Mouse (Mus musculus): ENCODE measurements around the gene Serpine1.

Gene Serpine1

DNA sequence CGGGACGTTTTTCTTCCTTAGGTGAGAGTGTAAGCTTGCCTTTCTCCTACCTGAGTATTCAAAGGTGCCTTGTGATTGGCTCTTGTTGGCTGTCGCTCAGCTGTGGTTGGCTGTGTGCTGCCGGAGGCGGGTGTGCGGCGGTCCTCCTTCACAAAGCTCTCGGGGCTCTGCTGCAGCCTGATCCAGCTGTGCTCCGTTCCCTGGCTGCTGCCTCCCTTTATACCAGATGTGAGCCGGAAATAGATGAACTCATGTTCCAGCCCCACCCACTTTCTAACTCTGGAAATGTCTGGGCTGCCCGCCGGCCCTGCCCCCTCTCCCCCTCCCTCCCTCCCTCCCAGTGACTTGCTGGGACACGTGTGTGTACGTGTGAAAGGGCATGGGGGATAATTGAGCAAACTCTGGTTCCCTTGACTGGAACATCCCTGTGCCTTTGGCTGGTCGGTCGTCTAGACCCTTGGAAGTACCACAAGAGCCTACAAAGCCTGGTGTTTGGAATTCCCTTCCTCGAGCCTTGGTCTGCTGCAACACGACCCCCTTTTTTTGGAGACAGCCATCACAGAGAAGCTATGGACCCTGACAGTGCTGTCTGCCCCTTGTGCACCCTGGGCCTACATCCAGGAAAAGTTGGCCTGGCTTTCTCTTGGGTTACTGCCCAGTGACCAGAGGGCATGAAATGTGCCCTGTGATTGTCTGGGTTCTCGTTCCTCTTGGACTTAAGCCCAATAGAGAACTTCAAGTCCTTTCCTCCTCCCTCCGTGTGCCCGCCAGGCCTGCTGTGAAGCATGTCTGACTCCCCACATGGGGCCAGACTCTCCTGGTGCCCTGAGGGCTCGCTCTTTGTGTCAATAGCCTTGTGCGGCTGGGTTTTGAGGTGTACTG is at the start of gene Serpine1:
TSS of gene Serpine1 (minus strand) at position 190 of the 882 bp plus-strand sequence.
- in situ Hi-C loops (cut with MboI, MseI), result no loop called here

DNA sequence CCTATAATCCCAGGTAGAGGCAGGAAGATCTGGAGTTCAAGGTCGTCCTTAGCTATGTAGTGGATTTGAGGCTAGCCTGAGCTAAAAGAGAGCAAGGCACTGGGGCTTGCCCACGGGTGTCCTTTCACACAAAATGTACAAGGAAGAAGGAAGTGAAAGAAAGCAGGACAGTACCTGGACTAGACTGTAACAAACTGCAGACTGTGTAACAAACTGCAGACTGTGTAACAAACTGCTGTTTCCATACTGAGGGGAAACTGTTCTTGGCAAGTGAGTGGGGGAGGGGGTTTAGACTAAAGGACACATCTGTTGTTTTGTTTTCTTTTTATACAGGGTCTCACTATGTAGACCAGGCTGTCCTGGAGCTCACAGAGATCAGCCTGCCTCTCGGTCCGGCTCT is 49.2 kb upstream of the Serpine1 start:
- in situ Hi-C loops (cut with MboI, MseI), result loop anchor here in 1 of 2 experiments (5.0 kb wide), 1 partner anchor 36 kb away; no protein-coding TSS in a partner anchor

DNA sequence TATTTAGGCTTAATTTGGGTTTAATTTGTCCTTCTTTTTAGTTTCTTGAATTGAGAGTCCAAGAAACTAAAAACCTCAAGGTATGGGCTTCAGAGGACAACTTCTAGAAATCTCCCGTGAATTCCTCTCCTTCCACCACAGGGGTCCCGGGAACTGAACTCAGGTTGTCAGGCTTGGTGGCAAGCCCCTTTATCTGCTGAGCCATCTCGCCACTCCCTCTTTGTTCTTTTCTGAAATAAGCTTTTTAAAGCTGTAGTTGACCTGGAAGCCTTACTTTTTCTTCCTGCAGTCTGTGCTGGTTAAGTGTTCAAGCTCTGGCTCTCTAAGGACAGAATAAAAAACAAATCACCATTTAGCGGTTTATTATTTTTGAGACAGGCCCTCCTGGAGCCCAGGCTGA is 46.8 kb upstream of the Serpine1 start:
- in situ Hi-C loops (cut with MboI, MseI), result loop anchor here in 1 of 2 experiments (10.0 kb wide), 1 partner anchor 194 kb away; no protein-coding TSS in a partner anchor

DNA sequence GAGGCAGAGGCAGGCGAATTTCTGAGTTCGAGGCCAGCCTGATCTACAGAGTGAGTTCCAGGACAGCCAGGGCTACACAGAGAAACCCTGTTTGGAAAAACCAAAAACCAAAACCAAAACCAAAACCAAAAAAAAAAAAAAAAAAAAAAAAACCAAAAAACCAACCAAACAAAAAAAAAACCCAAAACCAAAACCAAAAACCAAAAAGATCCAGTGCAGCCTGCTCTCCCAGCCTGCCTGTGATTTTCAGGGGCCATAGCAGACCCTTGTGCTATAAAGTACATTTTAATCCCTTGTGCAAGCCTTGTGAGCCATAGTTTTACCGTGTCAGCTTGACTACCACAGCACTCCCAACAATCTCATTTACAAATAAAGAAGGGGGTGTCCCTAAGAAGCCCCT is 45.9 kb upstream of the Serpine1 start:
- in situ Hi-C loops (cut with MboI, MseI), result loop anchor here in 1 of 2 experiments (10.0 kb wide), 1 partner anchor 193 kb away; no protein-coding TSS in a partner anchor

DNA sequence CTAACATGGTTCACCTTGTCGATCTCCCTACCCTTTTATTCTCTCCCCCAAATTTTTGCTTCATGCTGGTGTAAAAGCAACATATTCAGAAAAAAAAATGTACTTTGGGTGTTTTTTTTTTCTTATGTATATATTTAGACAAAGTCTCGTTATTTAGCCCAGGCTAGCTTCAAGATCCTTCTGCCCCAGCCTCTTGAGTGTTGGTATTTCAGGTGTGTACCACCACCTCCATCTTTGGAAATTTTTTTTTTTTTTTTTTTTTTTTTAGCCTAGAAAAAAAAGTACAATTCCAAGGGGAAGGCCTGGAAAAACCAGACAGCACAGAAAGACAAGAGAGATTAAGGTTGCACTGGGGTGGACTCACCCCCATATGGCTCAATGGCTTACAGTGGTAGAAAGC is 44.9 kb upstream of the Serpine1 start:
- in situ Hi-C loops (cut with MboI, MseI), result loop anchor here in 1 of 2 experiments (10.0 kb wide), 1 partner anchor 192 kb away; no protein-coding TSS in a partner anchor

DNA sequence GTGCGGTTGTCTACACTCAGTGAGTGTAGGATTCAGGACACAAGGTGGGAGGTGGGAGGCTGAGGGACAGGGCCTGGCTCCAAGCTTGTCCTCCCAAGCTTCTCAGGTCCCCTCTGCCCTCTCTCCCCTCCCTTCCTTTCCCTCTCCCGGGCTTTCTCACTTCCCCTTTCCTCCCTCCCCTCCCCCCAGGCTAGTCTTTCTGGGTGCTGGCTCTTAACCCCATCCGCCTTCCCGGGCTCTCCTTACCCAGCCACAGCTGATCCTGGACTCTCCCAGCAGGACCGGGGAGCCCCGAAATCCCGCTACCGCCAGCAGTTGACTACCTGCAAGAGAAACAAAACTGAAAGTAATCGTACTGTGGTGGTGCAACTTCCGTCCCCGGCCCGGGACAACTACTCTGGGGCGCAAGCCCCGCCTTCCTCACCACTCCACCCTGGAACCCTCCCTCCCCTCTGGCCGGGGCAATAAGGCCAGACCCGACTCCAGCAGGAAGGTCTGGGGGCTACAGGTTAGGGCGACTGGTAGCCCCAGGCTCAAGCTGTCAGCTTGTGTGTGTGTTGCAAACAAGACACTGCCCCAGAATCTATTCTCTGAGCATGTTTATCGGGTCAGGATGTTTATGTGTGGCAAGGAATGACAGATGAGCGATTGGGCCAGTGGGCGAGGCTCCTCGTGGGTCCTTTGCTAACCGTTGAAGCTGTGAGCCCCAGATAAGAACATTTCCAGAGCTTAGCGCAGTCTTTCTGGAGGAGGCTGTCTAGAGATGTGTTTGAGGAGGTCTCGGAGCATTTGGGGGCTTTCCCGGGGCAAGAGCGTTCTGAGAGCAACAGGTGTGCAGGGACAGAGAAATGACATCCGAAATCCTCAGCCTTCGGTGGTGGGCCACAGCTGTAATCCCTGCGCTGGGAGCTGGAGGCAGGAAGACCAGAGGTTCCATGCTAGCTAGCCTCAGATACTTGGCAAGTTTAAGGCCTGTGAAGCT is 44.1 kb upstream of the Serpine1 start, which contains the start of gene Trim56:
TSS of gene Trim56 (minus strand) at position 344 of the 982 bp plus-strand sequence.
- in situ Hi-C loops (cut with MboI, MseI), result loop anchor here in 1 of 2 experiments (10.0 kb wide), 1 partner anchor 191 kb away; no protein-coding TSS in a partner anchor

DNA sequence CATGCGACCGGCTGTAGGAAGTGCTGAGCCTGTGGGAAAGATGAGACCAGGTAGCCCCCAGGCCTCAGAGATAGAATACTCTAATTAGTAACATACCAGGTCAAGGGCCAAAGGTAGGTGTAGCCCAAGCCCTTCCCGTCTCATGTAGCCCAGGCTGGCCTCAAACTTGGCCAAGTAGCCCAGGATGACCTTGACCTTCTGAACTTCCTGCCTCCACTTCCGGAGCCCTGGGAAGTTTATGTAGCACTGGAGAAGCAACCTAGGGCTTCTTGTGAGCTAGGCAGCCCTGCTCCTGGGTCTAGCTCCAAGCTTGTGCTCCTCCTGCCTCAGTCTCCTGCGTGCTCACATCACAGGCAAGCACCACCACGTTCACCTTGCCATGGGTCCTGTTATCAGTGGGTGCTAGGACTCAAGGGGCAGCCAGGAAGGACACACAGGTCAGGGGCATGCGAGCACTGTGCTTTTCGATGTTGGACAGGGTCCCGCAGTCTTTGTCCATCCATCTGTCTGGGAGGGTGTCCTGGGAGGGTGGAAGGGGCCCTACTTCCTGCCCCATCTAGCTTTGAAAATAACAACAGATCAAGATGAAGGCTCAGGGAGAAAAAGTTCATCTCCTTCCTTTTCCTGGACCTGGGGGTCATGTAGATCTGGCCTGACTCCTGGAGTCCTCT is 43.0 kb upstream of the Serpine1 start:
- in situ Hi-C loops (cut with MboI, MseI), result loop anchor here in 1 of 2 experiments (5.0 to 10.0 kb wide), 2 partner anchors 48 to 190 kb away; no protein-coding TSS in a partner anchor

DNA sequence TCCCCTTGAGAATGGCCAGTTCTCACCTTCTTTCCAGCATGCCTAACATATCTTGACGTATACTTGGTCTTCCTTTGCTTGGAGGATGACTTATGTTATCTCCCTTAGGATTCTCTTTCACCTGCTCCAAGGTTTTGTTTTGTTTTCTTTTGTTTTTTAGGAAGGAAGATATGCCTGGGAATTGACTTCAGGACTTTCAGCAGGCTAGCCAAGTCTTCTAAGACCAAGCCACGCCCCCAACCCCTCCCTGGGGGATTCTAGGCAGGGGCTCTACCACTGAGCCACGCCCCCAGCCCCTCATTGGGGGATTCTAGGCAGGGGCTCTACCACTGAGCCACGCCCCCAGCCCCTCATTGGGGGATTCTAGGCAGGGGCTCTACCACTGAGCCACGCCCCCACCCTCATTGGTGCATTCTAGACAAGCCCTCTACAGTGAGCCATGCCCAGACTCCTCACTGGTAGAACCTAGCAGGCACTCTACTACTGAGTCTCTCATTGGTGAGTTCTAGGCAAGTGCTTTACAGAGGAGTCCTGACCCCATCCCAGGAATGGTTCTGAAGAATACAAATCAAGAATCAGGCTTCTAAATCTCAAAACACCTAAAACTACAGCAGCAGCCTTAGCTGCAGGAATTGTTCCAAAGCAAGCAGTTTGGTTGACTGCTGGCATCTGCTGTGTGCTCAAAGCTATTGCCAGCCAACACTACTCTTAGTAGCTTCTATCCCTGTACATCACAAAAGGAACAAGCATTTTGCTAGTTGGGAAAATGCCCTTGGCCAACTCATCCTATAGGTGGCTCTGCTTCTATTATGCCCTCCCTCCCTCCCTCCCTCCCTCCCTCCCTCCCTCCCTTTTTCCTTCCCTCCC is 39.7 kb upstream of the Serpine1 start:
- in situ Hi-C loops (cut with MboI, MseI), result loop anchor here in 1 of 2 experiments (5.0 to 10.0 kb wide), 2 partner anchors 44 to 187 kb away; no protein-coding TSS in a partner anchor

DNA sequence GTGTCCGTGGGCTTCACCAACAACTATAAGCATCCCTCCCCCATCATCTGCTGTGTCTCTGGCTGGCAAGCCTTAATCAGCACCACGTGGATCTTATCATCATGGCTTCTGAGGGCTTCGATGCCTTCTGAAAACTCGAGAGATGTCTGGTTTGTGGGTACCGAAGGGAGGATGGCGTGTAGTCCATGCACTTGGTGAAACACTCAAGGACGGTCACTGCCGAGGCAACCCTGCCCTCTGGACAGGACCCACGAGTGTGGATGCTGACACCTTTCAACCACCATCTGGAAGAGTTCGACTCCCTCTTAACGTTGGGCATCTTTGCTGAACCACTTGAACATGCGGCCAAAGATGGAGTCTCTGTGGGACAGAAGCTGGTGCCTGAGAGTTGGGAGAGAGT is 38.8 kb upstream of the Serpine1 start:
- in situ Hi-C loops (cut with MboI, MseI), result loop anchor here in 1 of 2 experiments (5.0 to 10.0 kb wide), 2 partner anchors 44 to 186 kb away; no protein-coding TSS in a partner anchor

DNA sequence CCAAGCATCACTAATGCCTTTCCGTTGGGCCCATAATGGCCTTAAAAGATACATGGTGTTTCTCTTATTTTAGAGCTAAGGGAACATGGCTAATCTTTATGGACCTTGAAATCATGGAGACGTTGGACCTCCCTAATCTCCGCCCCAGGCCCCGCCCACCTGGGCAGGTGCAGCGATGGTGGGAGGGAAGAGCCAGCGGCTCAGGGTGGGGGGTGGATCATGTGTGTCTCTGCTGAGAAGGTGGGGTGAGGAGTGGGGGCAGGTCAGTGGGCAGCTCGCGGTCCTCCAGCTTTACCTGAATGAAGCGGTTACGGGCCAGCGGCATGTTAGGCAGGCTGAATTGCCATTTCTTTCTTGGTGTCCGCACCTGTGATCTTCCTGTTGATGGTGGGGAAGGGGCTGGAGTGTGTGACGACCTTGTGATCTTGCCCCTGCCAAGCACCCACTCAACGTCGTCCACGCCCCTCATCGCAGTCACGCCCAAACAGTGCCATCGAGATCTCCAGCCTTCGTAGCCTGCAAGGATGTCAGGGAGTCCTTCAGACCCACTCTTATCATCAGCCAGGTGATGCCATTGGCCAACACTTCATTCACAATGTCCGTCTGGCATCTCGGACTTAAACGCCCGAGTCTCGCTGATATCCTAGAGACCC is 38.0 kb upstream of the Serpine1 start:
- in situ Hi-C loops (cut with MboI, MseI), result loop anchor here in 1 of 2 experiments (5.0 to 10.0 kb wide), 2 partner anchors 43 to 185 kb away; no protein-coding TSS in a partner anchor

DNA sequence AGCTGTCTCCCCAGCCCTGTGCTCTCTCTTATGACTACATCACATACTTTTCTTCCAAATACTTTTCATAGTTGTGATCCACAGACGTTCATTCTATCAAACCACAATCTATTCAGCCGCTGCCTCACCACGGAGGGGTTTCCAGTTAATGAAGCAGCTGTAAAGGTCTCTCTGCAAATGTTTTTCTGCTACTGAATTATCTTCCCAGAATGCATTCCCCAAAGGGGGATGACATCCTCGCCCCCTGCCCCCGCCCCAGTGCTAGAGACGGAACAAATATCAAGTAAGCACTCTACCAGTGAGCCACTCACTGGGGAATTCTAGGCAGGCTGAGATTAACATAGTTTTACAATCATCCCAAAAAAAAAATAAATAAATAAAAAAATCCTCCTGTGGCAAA is 36.0 kb upstream of the Serpine1 start:
- in situ Hi-C loops (cut with MboI, MseI), result no loop called here

DNA sequence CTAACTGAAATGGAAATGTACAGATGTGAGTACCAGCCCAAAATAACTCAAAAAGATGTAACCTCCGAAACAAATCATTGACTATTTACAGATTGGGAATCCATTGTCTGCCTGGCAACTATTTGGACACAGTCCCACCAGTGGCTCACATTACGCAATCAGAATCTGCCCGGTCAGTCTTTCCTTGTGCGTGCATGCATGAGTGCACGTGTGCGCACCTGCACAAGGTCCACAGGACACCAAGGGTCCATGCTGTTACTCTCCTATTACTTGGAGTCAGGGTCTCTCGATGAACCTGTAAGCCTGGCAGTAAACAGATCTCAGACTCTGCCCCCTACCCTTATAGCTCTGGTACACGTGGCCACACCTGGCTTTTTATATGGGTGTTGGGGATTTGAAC is 35.6 kb upstream of the Serpine1 start:
- in situ Hi-C loops (cut with MboI, MseI), result no loop called here

DNA sequence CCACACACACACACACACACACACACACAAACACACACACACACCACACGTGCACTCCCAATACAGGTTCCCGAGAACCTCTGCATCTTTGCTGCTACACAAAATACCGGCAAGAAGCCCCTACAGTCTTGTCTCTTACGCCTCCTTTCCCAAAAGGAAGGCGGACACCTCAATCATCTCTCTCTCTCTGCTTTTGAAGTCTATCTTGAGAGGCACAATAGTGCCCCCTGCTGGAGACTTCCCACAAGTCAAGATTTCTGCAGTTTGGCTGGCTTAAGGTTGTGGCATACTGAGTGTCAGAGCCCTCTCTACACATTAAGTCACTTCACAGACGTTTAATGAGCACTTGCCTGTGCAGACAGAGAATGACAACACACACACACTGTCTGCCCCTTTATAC is 35.0 kb upstream of the Serpine1 start:
- in situ Hi-C loops (cut with MboI, MseI), result no loop called here

DNA sequence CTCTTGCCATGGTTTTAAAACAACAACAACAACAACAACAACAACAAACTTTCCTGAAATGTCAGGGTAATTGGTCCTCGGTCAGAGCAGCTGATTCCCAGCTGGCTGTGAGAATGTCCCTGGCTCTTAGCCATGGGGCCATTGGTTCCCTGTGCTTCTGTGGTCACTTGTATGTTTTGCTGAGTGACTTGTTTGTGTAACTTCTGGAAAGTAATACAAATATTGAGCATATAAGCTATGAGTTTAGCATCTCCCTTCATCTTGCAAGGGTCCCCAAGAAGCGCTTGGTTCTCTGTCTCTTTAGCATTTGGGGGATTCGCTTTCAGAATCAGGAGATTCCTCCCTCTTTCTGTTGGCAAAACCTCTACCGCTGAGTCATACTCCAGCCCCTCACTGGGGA is 34.4 kb upstream of the Serpine1 start:
- in situ Hi-C loops (cut with MboI, MseI), result no loop called here

DNA sequence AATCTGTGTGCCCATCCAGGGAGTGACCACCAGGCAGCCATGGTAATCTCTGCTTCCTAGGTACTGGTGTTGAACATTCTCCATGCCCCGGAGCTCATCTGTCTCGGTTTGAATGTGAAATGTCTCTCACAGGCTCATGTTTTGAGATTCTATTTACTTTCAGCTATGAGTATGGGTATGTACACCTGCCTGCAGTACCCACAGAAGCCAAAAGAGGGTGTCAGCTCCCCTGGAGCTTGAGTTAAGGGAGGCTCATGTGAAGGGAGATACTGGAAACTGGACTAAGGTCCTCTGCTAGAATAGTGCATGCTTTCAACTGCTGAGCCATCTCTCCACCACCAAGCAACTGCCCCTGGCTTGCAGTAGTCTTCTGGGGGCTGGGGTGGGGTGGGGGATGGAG is 31.9 kb upstream of the Serpine1 start:
- in situ Hi-C loops (cut with MboI, MseI), result loop anchor here (5.0 kb wide), 2 partner anchors 72 to 77 kb away; partner anchors contain the start of gene Vgf (in 1 of the 2)

DNA sequence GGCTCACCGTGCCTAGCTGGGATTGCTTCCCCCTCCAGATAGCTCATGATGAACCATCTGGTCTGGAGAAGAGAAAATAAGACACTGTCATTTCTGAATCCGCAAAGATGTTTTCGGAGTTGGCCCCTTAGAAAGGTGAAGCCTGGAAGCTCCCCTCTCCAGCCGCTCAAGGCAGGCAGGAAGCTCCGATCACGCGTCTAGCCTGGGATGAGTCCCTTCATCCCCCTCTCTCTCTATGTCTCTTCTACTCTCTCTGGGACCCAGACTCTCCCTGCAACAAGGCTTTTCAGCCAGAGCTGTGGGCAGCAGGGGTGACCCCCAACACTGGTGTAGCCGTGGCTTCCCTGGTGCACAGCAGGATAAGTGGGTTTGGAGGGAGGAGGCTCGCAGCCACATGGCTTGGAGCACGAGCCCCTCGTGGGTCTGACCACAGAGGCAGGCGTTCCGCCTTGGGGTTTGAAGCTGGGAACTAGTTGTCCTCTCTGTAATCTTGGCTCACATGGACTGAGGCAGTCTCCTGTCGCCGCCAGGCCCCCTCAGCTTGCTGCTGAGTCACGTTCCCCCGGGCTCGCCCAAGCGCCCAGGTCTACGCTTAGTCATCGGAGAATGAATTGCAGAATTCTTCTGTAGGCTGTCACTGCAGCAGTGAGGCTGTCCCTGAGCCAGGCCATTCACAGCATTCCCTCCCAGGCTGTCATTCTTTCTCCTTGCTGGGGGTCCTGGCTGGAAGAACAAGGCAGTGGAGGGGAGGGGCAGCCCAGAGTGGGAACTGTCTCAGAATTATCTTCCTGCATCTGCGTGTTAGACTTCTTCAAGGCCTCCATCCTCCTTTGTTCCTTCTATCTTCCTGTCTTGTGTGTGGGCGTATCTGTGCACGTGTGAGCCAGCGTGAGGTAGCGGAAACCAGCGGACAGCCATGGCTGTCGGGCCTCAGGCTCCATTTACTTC is 30.8 kb upstream of the Serpine1 start:
- in situ Hi-C loops (cut with MboI, MseI), result loop anchor here (5.0 kb wide), 2 partner anchors 71 to 76 kb away; partner anchors contain the start of gene Vgf (in 1 of the 2)

DNA sequence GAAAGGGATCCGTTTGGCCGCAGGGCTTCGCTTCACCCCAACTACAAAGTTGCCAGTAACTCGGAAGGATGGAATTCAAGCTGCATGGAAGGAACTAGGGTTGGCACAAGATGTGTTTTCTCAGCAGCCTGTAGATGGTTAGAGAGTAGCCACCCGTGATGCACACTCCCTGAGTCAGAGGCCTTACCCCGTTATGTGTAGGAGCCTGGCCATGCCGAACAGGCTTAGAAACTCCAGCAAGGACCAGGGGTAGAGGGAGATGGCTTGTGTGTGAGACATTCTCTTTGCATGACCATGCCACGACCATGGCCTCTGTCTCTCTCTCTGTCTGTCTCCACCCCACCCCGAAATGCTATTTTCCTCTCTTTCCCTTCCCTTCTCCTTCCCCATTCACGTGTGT is 30.0 kb upstream of the Serpine1 start:
- in situ Hi-C loops (cut with MboI, MseI), result loop anchor here (5.0 kb wide), 2 partner anchors 70 to 75 kb away; partner anchors contain the start of gene Vgf (in 1 of the 2)

DNA sequence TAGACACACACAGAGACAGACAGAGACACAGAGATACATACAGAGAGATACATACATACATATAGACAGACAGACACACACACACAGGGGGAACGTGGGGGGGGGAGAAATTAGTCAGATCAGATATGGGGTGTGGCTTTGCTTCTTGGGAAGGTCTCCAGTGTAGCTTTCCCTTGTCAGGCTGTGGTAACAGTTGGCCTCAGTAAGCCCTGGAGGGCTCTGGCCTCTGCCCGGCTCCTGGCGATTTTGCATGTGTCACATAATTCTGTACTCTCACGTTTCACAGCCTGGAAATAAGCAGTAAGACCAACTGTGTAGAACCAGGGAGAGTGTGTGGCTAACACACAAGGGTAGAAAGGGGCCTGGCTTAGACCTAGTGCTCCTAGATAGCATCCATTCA is 28.6 kb upstream of the Serpine1 start:
- in situ Hi-C loops (cut with MboI, MseI), result loop anchor here (5.0 kb wide), 2 partner anchors 68 to 73 kb away; partner anchors contain the start of gene Vgf (in 1 of the 2)

Data from T-helper 17 cell (primary cell).